Mouse (Mus musculus) heart, postnatal 14 days (tissue): ENCODE results near the gene Smarcd1. TPM values are rescaled to one million over a fixed set of nuclear protein-coding genes. Genes with fewer than 3 reads are reported as not detected.

Experiments used
- DNase-seq, 2 experiments: peaks; one replicate each; pipeline ENCODE4 v3.0.0; 2021 to 2022
- intact Hi-C: fragments of 180-260 bp; cut with DNase I; formaldehyde crosslinking; loops from one replicate; pipeline ENCODE4 v1.15.1; 2025
- total RNA-seq, 2 experiments: library from RNA; stranded (reverse); gene quantifications; 2 replicates each; pipeline ENCODE4 v1.2.3; 2021

Smarcd1 gene
- total RNA-seq, 2 experiments from 2014 or later = 25.9 to 28.4 TPM

DNA sequence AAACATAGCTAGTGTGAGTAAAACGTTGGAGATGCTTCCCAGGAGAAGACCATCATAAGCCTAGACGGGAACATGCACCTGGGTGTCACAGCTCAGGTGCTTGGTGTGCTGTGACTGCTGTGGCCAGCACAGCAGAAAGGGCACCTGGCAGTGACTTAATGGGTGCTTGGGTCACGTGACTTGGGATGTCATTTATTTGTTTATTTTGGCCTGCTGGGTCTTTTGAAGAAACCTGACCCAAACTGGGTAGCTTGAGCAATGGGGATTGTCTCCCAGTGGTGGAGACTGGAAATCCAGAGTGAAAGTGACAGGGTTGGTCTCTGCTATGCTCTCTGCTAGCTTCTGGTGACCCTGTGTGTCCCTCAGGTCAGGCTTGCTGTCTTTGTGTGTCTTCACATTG, 9.6 kb downstream of the Smarcd1 start:
- DNase-seq = no peak
- intact Hi-C loops = no loop called here

DNA sequence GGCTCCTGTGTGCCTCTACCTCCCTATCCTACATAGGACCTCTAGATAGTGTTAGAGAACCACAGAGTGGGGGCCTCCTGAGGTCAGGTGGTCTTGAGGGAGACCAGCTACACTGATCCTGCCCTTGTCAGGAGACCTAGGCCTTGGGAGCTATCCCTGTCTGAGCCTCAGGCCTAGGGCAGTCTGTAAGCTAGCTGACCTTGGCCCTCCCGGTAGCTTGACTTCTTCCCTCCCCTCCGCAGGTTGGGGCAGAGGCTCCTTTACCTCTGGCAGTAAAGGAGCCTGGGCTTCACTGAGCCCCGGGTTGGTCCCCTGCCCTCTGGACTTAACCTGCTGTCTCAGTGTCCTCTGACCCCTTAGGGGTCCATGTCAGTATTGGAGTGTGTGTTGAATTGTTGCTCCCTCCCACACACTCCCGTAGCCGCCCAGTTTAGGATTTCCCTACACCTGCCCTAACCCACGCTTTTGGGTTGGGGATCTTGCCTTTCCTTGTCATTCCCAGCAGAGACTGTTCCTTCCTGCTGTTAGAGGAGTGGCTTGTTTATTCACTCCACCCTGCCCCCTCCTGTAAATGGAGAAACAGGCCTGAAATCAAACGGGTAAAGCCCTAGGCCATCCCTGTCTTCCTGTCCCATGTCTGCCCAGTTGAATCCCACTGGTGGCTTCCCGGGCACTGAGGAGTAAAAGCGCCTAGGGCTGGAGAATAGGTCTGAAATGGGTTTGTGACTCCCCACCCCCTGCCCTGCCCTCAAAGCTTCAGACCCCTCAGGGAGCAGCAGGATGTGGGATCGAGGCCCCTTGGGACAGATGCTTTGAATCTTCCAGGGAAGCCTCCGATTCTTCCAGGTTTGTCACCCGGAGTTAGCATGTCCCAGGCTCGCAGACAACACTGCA, 11.0 kb downstream of the Smarcd1 start:
- intact Hi-C loops = no loop called here
- DNase-seq = no peak

DNA sequence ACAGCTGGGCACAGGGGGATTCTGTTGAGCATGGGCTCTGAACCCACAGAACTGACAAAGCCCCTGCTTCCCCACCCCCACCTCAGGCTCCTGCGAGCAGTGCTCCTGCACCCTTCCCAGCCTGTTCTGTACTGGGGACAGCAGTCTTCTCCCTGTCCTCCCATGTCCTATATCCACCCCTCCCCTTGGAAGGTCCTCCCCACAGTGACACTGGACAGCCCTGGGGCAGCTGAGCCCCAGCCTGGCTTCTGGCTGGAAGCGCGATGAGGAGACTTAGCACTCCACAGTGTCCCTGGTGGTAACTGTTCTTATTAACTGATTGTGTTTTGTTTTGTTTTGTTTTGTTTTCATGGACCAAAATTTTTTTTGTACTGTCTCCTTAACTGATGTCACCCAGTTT, 11.6 kb downstream of the Smarcd1 start:
- DNase-seq = no peak
- intact Hi-C loops = no loop called here

GRCm38 (mm10) chr15:99714206-99714605, 12.3 kb downstream of the Smarcd1 start:
- DNase-seq = peak in 1 of 2 experiments; percentile 45
- intact Hi-C loops = loop anchor here (2.0 kb wide), 1 partner anchor 65 kb away; no protein-coding TSS in a partner anchor

GRCm38 (mm10) chr15:99714858-99715257, 12.9 kb downstream of the Smarcd1 start:
- intact Hi-C loops = loop anchor here (2.0 to 5.0 kb wide), 2 partner anchors 64 to 187 kb away; no protein-coding TSS in a partner anchor
- DNase-seq = peak; percentile 78 to 87

- DNase-seq = no peak
- intact Hi-C loops = loop anchor here (2.0 to 5.0 kb wide), 2 partner anchors 63 to 187 kb away; no protein-coding TSS in a partner anchor
Observed at GRCm38 (mm10) chr15:99715361-99715865, 13.5 kb downstream of the Smarcd1 start.

- intact Hi-C loops = loop anchor here (2.0 to 5.0 kb wide), 2 partner anchors 63 to 186 kb away; no protein-coding TSS in a partner anchor
Observed at GRCm38 (mm10) chr15:99715982-99716746, 14.2 kb downstream of the Smarcd1 start.

DNA sequence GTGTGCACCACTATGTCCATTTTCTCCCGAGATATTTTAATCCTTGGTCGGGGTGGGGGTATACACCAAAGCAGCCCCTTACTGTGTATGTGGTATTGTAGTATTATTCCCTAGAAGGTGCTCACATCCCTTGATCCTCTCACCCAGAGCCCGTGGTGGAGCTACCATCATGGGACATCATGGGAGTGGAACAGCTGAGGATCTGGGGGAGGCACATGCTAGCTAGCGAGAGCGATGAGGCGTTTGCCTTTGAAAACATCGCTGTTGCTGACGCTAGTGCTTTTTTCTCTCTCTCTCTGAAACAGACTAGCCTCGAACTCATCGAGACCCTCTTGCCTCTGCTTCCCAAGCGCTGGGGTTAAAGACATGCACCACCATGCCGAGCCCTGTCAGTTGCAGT, 14.9 kb downstream of the Smarcd1 start:
- no peak for DNase-seq
- intact Hi-C loops = loop anchor here (5.0 kb wide), 1 partner anchor 185 kb away; no protein-coding TSS in a partner anchor

More at GRCm38 (mm10) chr15:99715982-99716746, 14.2 kb downstream of the Smarcd1 start:
- DNase-seq = no peak

GRCm38 (mm10) chr15:99717386-99718334, 15.7 kb downstream of the Smarcd1 start, which contains the start of gene Gpd1:
Gpd1 (plus strand) TSS chr15:99717515.
- intact Hi-C loops = loop anchor here (5.0 kb wide), 1 partner anchor 185 kb away; no protein-coding TSS in a partner anchor

DNA sequence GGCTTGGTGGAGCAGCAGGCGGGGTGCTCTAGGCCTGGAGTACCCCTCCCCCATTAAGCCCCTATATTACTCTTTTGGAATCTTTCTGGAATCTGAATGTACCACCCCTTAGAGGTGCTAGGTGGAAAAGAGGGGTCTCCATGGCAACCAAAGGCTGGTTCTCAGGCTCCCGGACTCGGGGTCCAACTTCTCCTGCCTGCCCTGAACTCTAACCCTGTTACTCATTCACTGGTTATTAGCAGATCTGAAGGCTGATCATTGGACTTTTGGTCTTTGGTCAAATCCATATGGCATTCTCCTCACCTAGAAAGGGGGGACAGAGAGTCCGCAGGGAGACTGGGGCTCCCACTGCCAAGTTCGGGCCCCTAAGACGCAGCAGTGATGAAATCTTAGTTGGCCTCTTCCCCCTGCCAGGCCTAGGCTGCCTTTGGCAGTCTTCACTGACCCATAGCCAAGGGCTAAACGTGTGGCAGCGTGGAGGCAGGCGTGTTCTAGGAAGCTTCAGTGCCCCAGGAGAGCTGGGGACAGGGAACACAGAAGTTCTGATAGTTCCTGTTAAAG, 16.6 kb downstream of the Smarcd1 start:
- no peak for DNase-seq
- intact Hi-C loops = loop anchor here (5.0 kb wide), 1 partner anchor 184 kb away; no protein-coding TSS in a partner anchor

More at GRCm38 (mm10) chr15:99717386-99718334, 15.7 kb downstream of the Smarcd1 start, which contains the start of gene Gpd1:
- DNase-seq = peak; percentile 52 to 70

DNA sequence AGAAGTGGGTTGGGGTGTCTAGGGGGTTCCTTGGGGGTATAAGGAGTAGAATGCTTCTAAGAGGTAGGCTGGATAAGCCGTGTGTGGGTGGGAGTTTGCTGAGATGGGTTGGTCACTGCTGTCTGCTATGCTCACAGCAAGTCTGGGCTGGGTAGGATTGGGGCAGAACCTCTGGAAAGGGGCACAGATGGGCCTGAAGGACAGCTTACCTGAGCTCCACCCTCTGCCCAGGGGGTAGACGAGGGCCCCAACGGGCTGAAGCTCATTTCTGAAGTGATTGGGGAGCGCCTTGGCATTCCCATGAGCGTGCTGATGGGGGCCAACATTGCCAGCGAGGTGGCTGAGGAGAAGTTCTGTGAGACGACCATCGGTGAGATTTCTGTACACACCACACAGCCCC, 17.9 kb downstream of the Smarcd1 start:
- intact Hi-C loops = loop anchor here (5.0 kb wide), 2 partner anchors 182 to 1083 kb away; no protein-coding TSS in a partner anchor
- DNase-seq = no peak

DNA sequence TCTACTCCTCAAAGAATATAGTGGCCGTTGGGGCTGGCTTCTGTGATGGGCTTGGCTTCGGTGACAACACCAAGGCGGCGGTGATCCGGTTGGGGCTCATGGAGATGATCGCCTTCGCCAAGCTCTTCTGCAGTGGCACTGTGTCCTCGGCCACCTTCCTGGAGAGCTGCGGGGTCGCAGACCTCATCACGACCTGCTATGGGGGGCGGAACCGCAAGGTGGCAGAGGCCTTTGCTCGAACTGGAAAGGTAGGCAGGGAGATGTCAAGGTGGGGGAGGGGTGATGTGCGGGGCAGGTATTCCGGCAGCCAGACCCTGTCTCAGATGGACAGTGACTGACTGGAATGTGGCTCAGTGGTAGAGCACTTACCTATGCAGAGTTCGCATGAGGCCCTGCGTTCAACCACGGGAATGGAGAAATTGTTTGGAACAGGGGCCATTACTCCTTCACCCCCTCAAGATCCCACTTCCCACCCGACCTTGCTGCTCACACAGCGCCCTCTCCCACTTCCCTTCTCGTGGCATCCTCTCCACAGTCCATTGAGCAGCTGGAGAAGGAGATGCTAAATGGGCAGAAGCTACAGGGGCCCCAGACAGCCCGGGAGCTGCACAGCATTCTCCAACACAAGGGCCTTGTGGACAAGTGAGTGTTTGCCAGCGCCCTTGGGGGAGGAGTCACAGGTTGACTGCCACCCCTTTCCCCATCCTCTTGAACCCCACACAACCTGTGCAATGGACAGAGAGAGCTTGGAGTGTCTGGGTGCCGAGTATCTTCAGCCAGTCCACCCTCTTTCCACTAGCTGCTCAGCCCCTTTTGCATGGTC, 20.2 kb downstream of the Smarcd1 start:
- no peak for DNase-seq
- intact Hi-C loops = loop anchor here (5.0 kb wide), 1 partner anchor 1085 kb away; no protein-coding TSS in a partner anchor

DNA sequence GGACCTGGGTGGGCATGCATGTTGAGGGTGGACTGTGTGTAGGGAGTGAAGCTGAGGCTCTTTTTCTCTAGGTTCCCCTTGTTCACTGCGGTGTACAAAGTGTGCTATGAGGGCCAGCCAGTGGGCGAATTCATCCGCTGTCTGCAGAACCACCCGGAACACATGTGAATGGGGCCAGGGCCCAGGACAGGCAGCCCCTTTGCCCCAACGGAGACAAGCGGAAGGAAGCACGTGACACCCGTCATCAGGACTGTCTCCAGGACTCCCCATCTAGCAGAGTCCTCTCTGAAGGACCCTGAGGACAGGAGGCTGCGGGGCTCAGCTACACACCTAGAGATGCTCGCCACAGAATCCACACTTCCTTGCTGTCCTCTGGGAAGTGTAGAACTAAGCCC, 21.2 kb downstream of the Smarcd1 start:
- no peak for DNase-seq
- intact Hi-C loops = loop anchor here (5.0 kb wide), 1 partner anchor 1086 kb away; no protein-coding TSS in a partner anchor

DNA sequence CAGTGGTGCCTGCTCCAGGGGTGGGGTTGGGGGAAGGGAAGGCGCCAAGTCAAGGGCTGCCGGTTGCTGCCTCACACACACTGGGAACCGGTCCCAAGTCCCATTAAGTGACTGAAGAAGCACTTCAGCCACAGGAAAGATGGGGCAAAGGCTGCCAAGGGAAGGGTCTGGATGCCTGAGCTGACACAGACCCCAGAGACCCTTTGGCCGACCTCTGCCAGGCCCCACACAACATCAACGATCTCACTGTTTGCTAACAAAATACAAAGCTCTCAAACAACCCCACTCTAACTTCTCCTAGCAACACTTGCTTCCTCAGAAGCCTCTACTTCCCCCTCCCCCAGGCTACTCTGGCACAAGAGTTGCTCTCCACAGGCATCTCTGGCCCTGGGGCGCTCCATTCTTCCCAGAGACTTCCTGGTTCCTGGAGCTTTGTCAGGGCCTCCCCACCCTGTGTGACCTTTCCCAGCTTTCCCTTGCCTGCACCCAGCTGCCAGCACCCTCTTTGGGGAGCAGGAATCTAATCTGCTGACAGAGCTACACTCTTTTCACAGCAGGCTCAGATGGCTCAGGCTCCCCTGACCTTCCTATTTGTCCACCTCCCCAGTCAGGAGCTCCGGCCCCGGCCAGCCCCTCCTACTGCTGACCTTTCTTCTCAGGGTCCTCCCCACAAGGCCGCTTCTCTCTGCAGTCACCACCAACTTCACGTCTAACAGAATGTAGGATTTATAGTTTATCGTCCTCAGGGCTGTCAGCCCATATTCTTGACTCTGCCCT, 21.8 kb downstream of the Smarcd1 start:
- DNase-seq = peak; percentile 68 to 83
- intact Hi-C loops = loop anchor here (2.0 to 5.0 kb wide), 3 partner anchors 19 to 1086 kb away; partner anchors contain the start of genes Cers5 and Gm17349

DNA sequence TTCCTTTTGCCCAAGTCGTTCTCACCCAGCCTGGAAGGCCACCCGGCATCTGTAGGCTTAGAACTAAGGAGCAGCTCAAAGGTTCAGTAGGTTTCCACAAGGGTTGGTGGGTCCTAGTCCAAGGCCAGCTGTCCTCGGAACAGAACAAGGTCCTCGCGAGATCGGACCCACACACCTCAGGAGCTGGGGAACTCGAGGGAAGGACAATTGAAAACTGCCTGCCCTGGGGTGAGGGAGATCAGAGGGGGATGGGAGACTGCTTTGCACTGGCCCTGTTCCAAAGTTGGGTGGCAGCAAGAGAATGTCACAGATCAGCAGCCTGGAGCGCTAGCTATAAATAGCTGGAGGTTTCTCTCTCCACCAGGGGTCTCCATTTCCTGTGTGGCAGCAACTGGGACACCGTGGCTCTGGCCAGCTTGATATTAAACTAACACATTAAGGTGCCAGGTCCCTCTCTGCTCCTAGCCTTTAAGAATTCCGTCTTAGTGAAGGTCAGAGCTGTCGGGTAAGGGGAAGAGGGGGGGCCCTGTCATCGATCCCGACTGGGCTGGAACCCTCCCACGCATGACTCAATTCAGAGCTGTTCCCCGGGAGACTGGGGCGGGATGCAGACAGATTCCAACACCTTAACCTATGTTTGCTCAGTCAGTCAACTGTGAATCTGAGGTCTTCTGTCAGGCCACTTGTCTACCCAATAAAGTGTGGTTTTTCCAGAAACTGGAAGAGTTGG, 22.5 kb downstream of the Smarcd1 start:
- intact Hi-C loops = loop anchor here (2.0 to 5.0 kb wide), 3 partner anchors 20 to 1087 kb away; partner anchors contain the start of genes Cers5 and Gm17349

More for the DNA sequence above, 22.5 kb downstream of the Smarcd1 start:
- peak; percentile 70 to 82 for DNase-seq
